Mouse (Mus musculus): ENCODE measurements around the gene Vac14.

Gene Vac14

GRCm38 (mm10) chr8:110717131-110717530, 98.7 kb downstream of the Vac14 start:
- DNase-seq (ENCODE audit: low spot score) = no peak

GRCm38 (mm10) chr8:110718209-110718968, 100.0 kb downstream of the Vac14 start:
- DNase-seq (ENCODE audit: low spot score) = peak; percentile 39

GRCm38 (mm10) chr8:110718969-110719670, 100.7 kb downstream of the Vac14 start:
- no peak for DNase-seq (ENCODE audit: low spot score)

- no peak for DNase-seq (ENCODE audit: low spot score)
Observed at GRCm38 (mm10) chr8:110719898-110720653, 101.7 kb downstream of the Vac14 start.

- peak; percentile 91 for DNase-seq (ENCODE audit: low spot score)
Observed at GRCm38 (mm10) chr8:110720685-110721598, 102.6 kb downstream of the Vac14 start, which contains the start of gene Mtss1l. Gene Mtss1l (plus strand): TSS chr8:110721476.

- DNase-seq (ENCODE audit: low spot score) = peak; percentile 76
Observed at GRCm38 (mm10) chr8:110721606-110722413, 103.4 kb downstream of the Vac14 start.

- DNase-seq (ENCODE audit: low spot score) = no peak
Observed at GRCm38 (mm10) chr8:110722414-110723011, 104.1 kb downstream of the Vac14 start.

GRCm38 (mm10) chr8:110724493-110724892, 106.1 kb downstream of the Vac14 start:
- no peak for DNase-seq (ENCODE audit: low spot score)

GRCm38 (mm10) chr8:110725084-110725838, 106.9 kb downstream of the Vac14 start:
- no peak for DNase-seq (ENCODE audit: low spot score)

GRCm38 (mm10) chr8:110726893-110727292, 108.5 kb downstream of the Vac14 start:
- peak; percentile 51 for DNase-seq (ENCODE audit: low spot score)

GRCm38 (mm10) chr8:110731346-110731859, 113.0 kb downstream of the Vac14 start:
- no peak for DNase-seq (ENCODE audit: low spot score)

GRCm38 (mm10) chr8:110733036-110733435, 114.7 kb downstream of the Vac14 start:
- no peak for DNase-seq (ENCODE audit: low spot score)

GRCm38 (mm10) chr8:110738591-110739195, 120.3 kb downstream of the Vac14 start:
- DNase-seq (ENCODE audit: low spot score) = no peak

- DNase-seq (ENCODE audit: low spot score) = no peak
Observed at GRCm38 (mm10) chr8:110740629-110741175, 122.3 kb downstream of the Vac14 start.

- DNase-seq (ENCODE audit: low spot score) = no peak
Observed at GRCm38 (mm10) chr8:110741816-110742451, 123.5 kb downstream of the Vac14 start.

GRCm38 (mm10) chr8:110742452-110742818, 124.0 kb downstream of the Vac14 start:
- no peak for DNase-seq (ENCODE audit: low spot score)

- no peak for DNase-seq (ENCODE audit: low spot score)
Observed at GRCm38 (mm10) chr8:110745162-110745561, 126.8 kb downstream of the Vac14 start.

- DNase-seq (ENCODE audit: low spot score) = no peak
Observed at GRCm38 (mm10) chr8:110746661-110747060, 128.3 kb downstream of the Vac14 start.

All from MN1 (cell line).